Mouse (Mus musculus): ENCODE measurements around the gene Pdcd6ip. TPM values are rescaled to one million over a fixed set of nuclear protein-coding genes. Genes with fewer than 3 reads are reported as not detected.
"Not testable (repeated sequence)": the region's sequence is repeated elsewhere in the genome, so short reads cannot be mapped to it uniquely, and the experiment has no call there.

Pdcd6ip gene
- total and polyA plus RNA-seq, 2 experiments from 2014 or later, result 38.3 to 44.2 TPM

GRCm38 (mm10) chr9:113726991-113727680, 19.1 kb upstream of the Pdcd6ip start:
- Histone ChIP-seq H3K27ac (ENCODE audit: low read depth) (no peak overlapping the region), H3K36me3 (replicated peaks; ENCODE audit: control insufficient read depth, insufficient read depth, low read length) (no peaks in the 10 kb centered on the region), H3K4me2 (ENCODE audit: low read depth, low read length) (no peak overlapping the region), H3K4me3 (ENCODE audit: low read depth, low read length) (no peak overlapping the region), H3K27me3 (ENCODE audit: control insufficient read depth, insufficient read depth, low read length) (no peaks in the 10 kb centered on the region), H3K9ac (replicated peaks; ENCODE audit: low read depth, low read length) (no peak overlapping the region), H3K9me3 (replicated peaks; ENCODE audit: control insufficient read depth, low read length) (no peaks in the 10 kb centered on the region), H3K4me1 (ENCODE audit: control insufficient read depth, insufficient read depth) (no peaks in the 10 kb centered on the region)
- DNase-seq (ENCODE audit: low spot score) (no peak), ATAC-seq (ENCODE audit: insufficient read depth, low read depth) (no peak)
- 87% methylated on average over 18 of the region's 18 CpGs for WGBS
- TF ChIP-seq CTCF (IDR thresholded peaks at IDR 0.05; ENCODE audit: low read depth) (no peak), EP300 (IDR thresholded peaks at IDR 0.05; ENCODE audit: low read depth) (no peak)

- no peaks in the 10 kb centered on the region for H3K27me3 ChIP-seq (ENCODE audit: control insufficient read depth, insufficient read depth, low read length)
- no peak overlapping the region for H3K4me2 ChIP-seq (ENCODE audit: low read depth, low read length)
- TF ChIP-seq EP300 (IDR thresholded peaks at IDR 0.05; ENCODE audit: low read depth) (no peak), CTCF (IDR thresholded peaks at IDR 0.05; ENCODE audit: low read depth) (no peak)
- no peaks in the 10 kb centered on the region for H3K4me1 ChIP-seq (ENCODE audit: control insufficient read depth, insufficient read depth)
- H3K9me3 ChIP-seq (replicated peaks; ENCODE audit: control insufficient read depth, low read length), result no peaks in the 10 kb centered on the region
- no peak for DNase-seq (ENCODE audit: low spot score)
- WGBS, result 42% methylated on average over 3 of the region's 3 CpGs
- no peak; the same call in 1 of the 2 replicates for ATAC-seq (ENCODE audit: insufficient read depth, low read depth)
- H3K4me3 ChIP-seq (ENCODE audit: low read depth, low read length), result no peak overlapping the region
- H3K9ac ChIP-seq (replicated peaks; ENCODE audit: low read depth, low read length), result no peak overlapping the region
- H3K27ac ChIP-seq (ENCODE audit: low read depth), result no peak overlapping the region
- no peaks in the 10 kb centered on the region for H3K36me3 ChIP-seq (replicated peaks; ENCODE audit: control insufficient read depth, insufficient read depth, low read length)
These were observed 18.1 kb upstream of the Pdcd6ip start for GRCm38 (mm10) chr9:113726131-113726530.

- H3K4me2 ChIP-seq (ENCODE audit: low read depth, low read length); H3K27me3 ChIP-seq (ENCODE audit: control insufficient read depth, insufficient read depth, low read length); DNase-seq (ENCODE audit: low spot score); H3K4me3 ChIP-seq (ENCODE audit: low read depth, low read length); H3K9me3 ChIP-seq (replicated peaks; ENCODE audit: control insufficient read depth, low read length); H3K4me1 ChIP-seq (ENCODE audit: control insufficient read depth, insufficient read depth); H3K36me3 ChIP-seq (replicated peaks; ENCODE audit: control insufficient read depth, insufficient read depth, low read length); ATAC-seq (ENCODE audit: insufficient read depth, low read depth); H3K27ac ChIP-seq (ENCODE audit: low read depth); H3K9ac ChIP-seq (replicated peaks; ENCODE audit: low read depth, low read length): not testable (repeated sequence)
- 90% methylated on average over 5 of the region's 5 CpGs for WGBS
These were observed 17.6 kb upstream of the Pdcd6ip start for GRCm38 (mm10) chr9:113725609-113726008.

GRCm38 (mm10) chr9:113724646-113725045, 16.6 kb upstream of the Pdcd6ip start:
- Histone ChIP-seq H3K27me3 (ENCODE audit: control insufficient read depth, insufficient read depth, low read length) (no peaks in the 10 kb centered on the region), H3K9me3 (replicated peaks; ENCODE audit: control insufficient read depth, low read length) (no peaks in the 10 kb centered on the region), H3K36me3 (replicated peaks; ENCODE audit: control insufficient read depth, insufficient read depth, low read length) (no peaks in the 10 kb centered on the region), H3K4me3 (ENCODE audit: low read depth, low read length) (no peak overlapping the region), H3K4me1 (ENCODE audit: control insufficient read depth, insufficient read depth) (no peaks in the 10 kb centered on the region), H3K27ac (ENCODE audit: low read depth) (no peak overlapping the region), H3K9ac (replicated peaks; ENCODE audit: low read depth, low read length) (no peak overlapping the region), H3K4me2 (ENCODE audit: low read depth, low read length) (no peak overlapping the region)
- TF ChIP-seq EP300 (IDR thresholded peaks at IDR 0.05; ENCODE audit: low read depth) (no peak), CTCF (IDR thresholded peaks at IDR 0.05; ENCODE audit: low read depth) (no peak)
- DNase-seq (ENCODE audit: low spot score), result no peak
- ATAC-seq (ENCODE audit: insufficient read depth, low read depth), result no peak
- 79% methylated on average over 15 of the region's 15 CpGs for WGBS

- 39% methylated on average over 5 of the region's 5 CpGs for WGBS
These were observed 11.0 kb upstream of the Pdcd6ip start for GRCm38 (mm10) chr9:113719063-113719462.

GRCm38 (mm10) chr9:113710871-113711270, 2.8 kb upstream of the Pdcd6ip start:
- H3K36me3 ChIP-seq (replicated peaks; ENCODE audit: control insufficient read depth, insufficient read depth, low read length), result no peaks in the 10 kb centered on the region
- H3K4me2 ChIP-seq (ENCODE audit: low read depth, low read length), result no peak overlapping the region
- TF ChIP-seq EP300 (IDR thresholded peaks at IDR 0.05; ENCODE audit: low read depth), result no peak
- TF ChIP-seq CTCF (IDR thresholded peaks at IDR 0.05; ENCODE audit: low read depth), result no peak
- no peaks in the 10 kb centered on the region for H3K27me3 ChIP-seq (ENCODE audit: control insufficient read depth, insufficient read depth, low read length)
- 71% methylated on average over 12 of the region's 12 CpGs for WGBS
- no peak overlapping the region for H3K27ac ChIP-seq (ENCODE audit: low read depth)
- H3K9ac ChIP-seq (replicated peaks; ENCODE audit: low read depth, low read length), result no peak overlapping the region
- DNase-seq (ENCODE audit: low spot score), result no peak
- H3K9me3 ChIP-seq (replicated peaks; ENCODE audit: control insufficient read depth, low read length), result no peaks in the 10 kb centered on the region
- no peak overlapping the region for H3K4me3 ChIP-seq (ENCODE audit: low read depth, low read length)
- peaks cover 17% of the 10 kb centered on the region for H3K4me1 ChIP-seq (ENCODE audit: control insufficient read depth, insufficient read depth)
- no peak for ATAC-seq (ENCODE audit: insufficient read depth, low read depth)

More at GRCm38 (mm10) chr9:113719063-113719462, 11.0 kb upstream of the Pdcd6ip start:
- Histone ChIP-seq H3K4me1 (ENCODE audit: control insufficient read depth, insufficient read depth) (no peaks in the 10 kb centered on the region), H3K27ac (ENCODE audit: low read depth) (no peak overlapping the region), H3K4me3 (ENCODE audit: low read depth, low read length) (no peak overlapping the region), H3K9ac (replicated peaks; ENCODE audit: low read depth, low read length) (no peak overlapping the region), H3K36me3 (replicated peaks; ENCODE audit: control insufficient read depth, insufficient read depth, low read length) (no peaks in the 10 kb centered on the region), H3K9me3 (replicated peaks; ENCODE audit: control insufficient read depth, low read length) (no peaks in the 10 kb centered on the region), H3K27me3 (ENCODE audit: control insufficient read depth, insufficient read depth, low read length) (no peaks in the 10 kb centered on the region), H3K4me2 (ENCODE audit: low read depth, low read length) (no peak overlapping the region)
- DNase-seq (ENCODE audit: low spot score), result peak; percentile 42
- TF ChIP-seq EP300 (IDR thresholded peaks at IDR 0.05; ENCODE audit: low read depth) (no peak), CTCF (IDR thresholded peaks at IDR 0.05; ENCODE audit: low read depth) (peak; percentile 75)
- ATAC-seq (ENCODE audit: insufficient read depth, low read depth), result no peak

Measured in heart, postnatal 0 days (tissue).